Mouse (Mus musculus): ENCODE measurements around the gene Lamtor2. TPM values are rescaled to one million over a fixed set of nuclear protein-coding genes. Genes with fewer than 3 reads are reported as not detected.

Lamtor2 gene
- polyA plus RNA-seq, 1 experiment from 2014 or later: 86.9 TPM

DNA sequence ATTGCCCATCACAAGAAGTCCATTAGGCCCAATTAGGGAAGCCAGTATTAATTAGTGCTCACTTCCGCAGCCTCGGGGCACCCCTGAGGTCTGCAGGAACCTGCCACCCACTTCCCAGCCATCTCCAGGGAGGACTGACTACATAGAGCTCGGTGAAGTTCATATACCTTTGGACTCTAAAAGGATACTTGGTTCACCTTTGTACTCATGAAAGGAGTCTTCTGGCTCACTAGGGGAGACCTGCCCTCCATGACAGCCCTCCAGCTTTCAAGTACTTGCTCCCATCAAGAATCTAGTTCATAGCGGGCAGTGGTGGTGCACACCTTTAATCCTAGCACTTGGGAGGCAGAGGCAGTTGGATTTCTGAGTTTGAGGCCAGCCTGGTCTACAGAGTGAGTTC is 34.5 kb downstream of the Lamtor2 start:
- H3K4me2 ChIP-seq: no peak overlapping the region
- ATAC-seq (replicated peaks; ENCODE audit: insufficient number of reproducible peaks, low FRiP score, low TSS enrichment): no peak
- no peak overlapping the region for H3K9ac ChIP-seq (ENCODE audit: low read depth, low read length)
- H3K4me1 ChIP-seq (ENCODE audit: control insufficient read depth, insufficient read depth, low read length): peaks cover 4% of the 10 kb centered on the region
- no peaks in the 10 kb centered on the region for H3K27me3 ChIP-seq (ENCODE audit: control insufficient read depth, insufficient read depth, low read length)
- no peak overlapping the region for H3K27ac ChIP-seq (ENCODE audit: low read depth, low read length)
- H3K9me3 ChIP-seq (replicated peaks; ENCODE audit: control insufficient read depth, low read length): no peaks in the 10 kb centered on the region
- H3K36me3 ChIP-seq (ENCODE audit: control insufficient read depth, insufficient read depth, low read length): peaks cover 2% of the 10 kb centered on the region; the same call in 1 of the 2 replicates
- WGBS (ENCODE audit: insufficient replicate concordance): 79% methylated on average over 4 of the region's 4 CpGs
- H3K4me3 ChIP-seq (ENCODE audit: low read depth, low read length): no peak overlapping the region

DNA sequence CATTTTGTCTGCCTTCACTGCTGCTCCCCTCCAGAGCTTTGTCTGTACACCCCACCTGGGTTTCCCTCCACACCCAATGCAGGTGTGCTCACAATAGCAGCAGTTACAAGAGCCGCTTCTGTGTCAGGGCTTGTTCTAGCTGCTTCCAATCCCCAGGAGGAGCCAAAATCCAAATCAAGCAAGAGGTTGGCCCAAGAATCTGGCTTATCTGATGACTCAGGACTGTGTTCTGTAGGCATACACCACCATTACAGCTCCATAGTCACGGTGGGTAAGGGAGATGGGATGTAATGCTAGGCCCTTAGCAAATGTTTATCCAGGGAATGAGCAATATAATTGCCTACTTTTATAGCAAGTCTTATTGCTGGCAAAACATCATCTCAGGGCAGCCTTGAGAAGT is 36.5 kb downstream of the Lamtor2 start:
- no peak overlapping the region for H3K4me3 ChIP-seq (ENCODE audit: low read depth, low read length)
- 79% methylated on average over 2 of the region's 2 CpGs for WGBS (ENCODE audit: insufficient replicate concordance)

DNA sequence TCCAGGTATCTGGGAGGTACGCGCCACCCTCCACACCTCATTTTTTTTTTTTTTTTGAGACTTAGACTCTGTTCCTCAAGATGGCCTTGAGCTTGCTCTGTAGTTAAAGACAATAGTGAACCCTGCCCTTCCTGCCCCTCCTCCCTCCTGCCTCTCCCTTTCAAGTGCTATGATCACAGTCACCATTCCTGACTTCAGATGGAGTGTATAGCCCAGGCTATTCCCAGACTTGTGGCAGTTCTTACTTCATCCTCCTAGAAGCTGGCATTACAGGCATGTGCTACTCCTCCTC is 37.8 kb downstream of the Lamtor2 start:
- Histone ChIP-seq H3K36me3 (ENCODE audit: control insufficient read depth, insufficient read depth, low read length) (no peaks in the 10 kb centered on the region), H3K4me1 (ENCODE audit: control insufficient read depth, insufficient read depth, low read length) (peaks cover 25% of the 10 kb centered on the region), H3K27ac (ENCODE audit: low read depth, low read length) (no peak overlapping the region), H3K4me2 (no peak overlapping the region), H3K9ac (ENCODE audit: low read depth, low read length) (no peak overlapping the region), H3K9me3 (replicated peaks; ENCODE audit: control insufficient read depth, low read length) (no peaks in the 10 kb centered on the region), H3K27me3 (ENCODE audit: control insufficient read depth, insufficient read depth, low read length) (no peaks in the 10 kb centered on the region), H3K4me3 (ENCODE audit: low read depth, low read length) (no peak overlapping the region)
- ATAC-seq (replicated peaks; ENCODE audit: insufficient number of reproducible peaks, low FRiP score, low TSS enrichment): no peak
- WGBS (ENCODE audit: insufficient replicate concordance): 91% methylated on average over 2 of the region's 2 CpGs

More for the DNA sequence above, 36.5 kb downstream of the Lamtor2 start:
- H3K9me3 ChIP-seq (replicated peaks; ENCODE audit: control insufficient read depth, low read length): no peaks in the 10 kb centered on the region
- no peak overlapping the region for H3K4me2 ChIP-seq
- no peak overlapping the region for H3K9ac ChIP-seq (ENCODE audit: low read depth, low read length)
- H3K4me1 ChIP-seq (ENCODE audit: control insufficient read depth, insufficient read depth, low read length): peaks cover 22% of the 10 kb centered on the region
- ATAC-seq (replicated peaks; ENCODE audit: insufficient number of reproducible peaks, low FRiP score, low TSS enrichment): no peak
- H3K27me3 ChIP-seq (ENCODE audit: control insufficient read depth, insufficient read depth, low read length): no peaks in the 10 kb centered on the region
- no peaks in the 10 kb centered on the region for H3K36me3 ChIP-seq (ENCODE audit: control insufficient read depth, insufficient read depth, low read length)
- H3K27ac ChIP-seq (ENCODE audit: low read depth, low read length): no peak overlapping the region

DNA sequence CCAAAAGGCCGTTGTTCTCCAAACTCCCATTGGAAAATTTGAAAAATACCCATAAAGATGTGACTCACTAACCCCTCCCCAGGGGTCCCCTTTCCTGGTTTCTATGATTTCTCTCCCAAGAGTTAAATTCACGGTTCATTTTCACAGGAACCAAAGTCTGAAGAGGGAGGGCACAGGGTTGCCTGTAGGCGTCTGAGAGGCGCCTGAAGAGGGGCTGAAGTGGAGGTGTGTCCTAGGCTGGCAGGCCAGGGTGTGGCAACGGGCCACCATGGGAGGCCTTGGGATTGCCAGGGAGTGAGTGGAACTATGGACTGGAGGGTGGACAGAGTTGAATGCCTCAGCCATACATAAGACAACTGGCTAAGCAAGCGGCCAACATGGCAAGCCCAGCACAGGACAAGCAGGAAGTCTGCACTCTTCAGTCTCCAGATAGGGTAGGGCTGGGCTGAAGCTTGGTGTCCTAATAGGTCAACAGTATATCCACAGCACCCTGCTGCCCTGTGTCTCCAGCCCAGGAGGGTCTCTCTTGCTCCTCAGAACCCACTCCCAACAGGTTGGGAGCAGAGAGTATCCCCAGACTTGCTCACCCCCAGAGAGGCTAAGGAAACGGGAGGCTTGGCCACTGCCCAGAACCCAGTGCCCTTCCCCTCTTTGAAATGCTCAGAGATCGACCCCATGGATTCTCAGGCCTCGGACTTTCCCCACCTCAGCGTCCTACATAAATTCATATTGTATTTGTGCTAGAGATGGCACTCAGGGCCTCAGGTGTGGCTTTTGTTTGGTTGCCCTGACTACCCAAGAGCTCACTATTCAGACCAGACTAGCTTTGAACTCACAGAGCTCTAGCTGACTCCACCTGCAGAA is 38.4 kb downstream of the Lamtor2 start:
- H3K9me3 ChIP-seq (replicated peaks; ENCODE audit: control insufficient read depth, low read length): no peaks in the 10 kb centered on the region
- WGBS (ENCODE audit: insufficient replicate concordance): 68% methylated on average over 10 of the region's 10 CpGs
- no peak overlapping the region for H3K9ac ChIP-seq (ENCODE audit: low read depth, low read length)
- no peaks in the 10 kb centered on the region for H3K27me3 ChIP-seq (ENCODE audit: control insufficient read depth, insufficient read depth, low read length)
- peaks cover 26% of the 10 kb centered on the region for H3K4me1 ChIP-seq (ENCODE audit: control insufficient read depth, insufficient read depth, low read length)
- H3K36me3 ChIP-seq (ENCODE audit: control insufficient read depth, insufficient read depth, low read length): no peaks in the 10 kb centered on the region
- no peak overlapping the region for H3K27ac ChIP-seq (ENCODE audit: low read depth, low read length)
- no peak overlapping the region for H3K4me2 ChIP-seq
- no peak overlapping the region for H3K4me3 ChIP-seq (ENCODE audit: low read depth, low read length)
- no peak; the same call in 1 of the 2 replicates for ATAC-seq (replicated peaks; ENCODE audit: insufficient number of reproducible peaks, low FRiP score, low TSS enrichment)

DNA sequence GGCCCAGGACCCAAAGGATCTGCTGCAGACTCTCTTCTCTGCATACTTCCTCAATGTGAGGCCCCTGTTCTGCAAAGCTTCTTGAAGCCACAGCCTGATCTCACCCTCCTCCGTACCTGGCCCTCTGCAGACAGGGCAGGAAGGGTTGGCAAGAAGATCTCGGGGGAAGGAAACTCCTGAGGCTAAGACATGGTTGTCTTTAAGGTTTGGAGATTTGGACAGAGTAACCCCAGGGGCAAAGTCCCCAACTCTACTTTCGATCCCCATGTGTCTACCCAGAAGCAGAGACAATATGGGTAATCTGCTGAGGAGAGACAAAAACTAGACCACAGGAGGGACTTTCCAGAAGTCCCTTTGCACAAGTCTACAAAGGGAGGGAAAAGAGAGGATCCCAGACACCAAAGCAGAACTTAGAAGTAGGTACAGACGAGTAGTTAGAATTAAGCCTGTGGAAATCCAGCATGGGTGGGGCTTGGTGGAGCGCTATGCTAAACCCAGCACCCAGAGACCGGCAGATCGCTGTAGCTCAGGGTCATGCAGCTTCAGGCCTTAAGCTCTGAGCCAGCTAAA is 39.2 kb downstream of the Lamtor2 start:
- Histone ChIP-seq H3K4me2 (no peak overlapping the region), H3K27me3 (ENCODE audit: control insufficient read depth, insufficient read depth, low read length) (no peaks in the 10 kb centered on the region), H3K4me1 (ENCODE audit: control insufficient read depth, insufficient read depth, low read length) (peaks cover 30% of the 10 kb centered on the region), H3K9me3 (replicated peaks; ENCODE audit: control insufficient read depth, low read length) (no peaks in the 10 kb centered on the region), H3K4me3 (ENCODE audit: low read depth, low read length) (no peak overlapping the region), H3K9ac (ENCODE audit: low read depth, low read length) (no peak overlapping the region), H3K36me3 (ENCODE audit: control insufficient read depth, insufficient read depth, low read length) (no peaks in the 10 kb centered on the region), H3K27ac (ENCODE audit: low read depth, low read length) (no peak overlapping the region)
- ATAC-seq (replicated peaks; ENCODE audit: insufficient number of reproducible peaks, low FRiP score, low TSS enrichment): no peak
- WGBS (ENCODE audit: insufficient replicate concordance): 81% methylated on average over 7 of the region's 7 CpGs

DNA sequence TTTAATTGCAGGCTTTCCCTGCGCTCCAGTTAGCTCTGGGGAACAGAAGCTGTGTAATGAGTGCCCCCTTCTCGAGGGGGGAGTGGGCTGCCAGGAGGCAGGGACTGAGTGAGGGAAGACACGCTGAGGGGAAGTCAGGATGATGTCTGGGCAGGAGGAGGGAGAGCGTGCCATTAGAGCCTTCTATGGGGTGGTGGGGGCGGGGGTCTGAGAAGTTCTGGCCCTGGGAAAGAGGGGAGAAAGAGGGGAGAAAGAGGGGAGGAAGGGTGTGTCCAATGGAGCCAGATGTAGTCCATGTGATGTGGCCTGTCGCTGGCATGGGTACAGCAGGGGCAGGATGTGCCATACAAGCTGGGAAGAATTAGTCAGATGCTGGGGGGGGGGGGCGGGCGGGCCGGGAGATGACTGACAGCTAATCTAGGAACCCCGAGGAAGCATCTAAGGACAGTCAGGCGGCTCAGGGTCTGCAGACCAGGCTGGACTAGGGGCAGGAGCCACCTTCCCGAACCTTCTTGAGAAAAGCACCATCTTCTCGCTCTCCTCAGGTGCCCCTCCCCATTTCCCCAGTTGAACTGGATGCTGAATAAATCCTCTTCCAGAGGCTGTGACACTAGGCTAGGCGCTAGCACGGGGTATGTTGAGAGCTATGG is 39.9 kb downstream of the Lamtor2 start:
- Histone ChIP-seq H3K9me3 (replicated peaks; ENCODE audit: control insufficient read depth, low read length) (no peaks in the 10 kb centered on the region), H3K4me3 (ENCODE audit: low read depth, low read length) (no peak overlapping the region), H3K27me3 (ENCODE audit: control insufficient read depth, insufficient read depth, low read length) (no peaks in the 10 kb centered on the region), H3K4me2 (no peak overlapping the region), H3K27ac (ENCODE audit: low read depth, low read length) (peak overlapping the region; percentile 60), H3K4me1 (ENCODE audit: control insufficient read depth, insufficient read depth, low read length) (peaks cover 30% of the 10 kb centered on the region), H3K36me3 (ENCODE audit: control insufficient read depth, insufficient read depth, low read length) (no peaks in the 10 kb centered on the region), H3K9ac (ENCODE audit: low read depth, low read length) (no peak overlapping the region; the same call in 1 of the 2 replicates)
- WGBS (ENCODE audit: insufficient replicate concordance): 40% methylated on average over 12 of the region's 15 CpGs
- no peak for ATAC-seq (replicated peaks; ENCODE audit: insufficient number of reproducible peaks, low FRiP score, low TSS enrichment)

DNA sequence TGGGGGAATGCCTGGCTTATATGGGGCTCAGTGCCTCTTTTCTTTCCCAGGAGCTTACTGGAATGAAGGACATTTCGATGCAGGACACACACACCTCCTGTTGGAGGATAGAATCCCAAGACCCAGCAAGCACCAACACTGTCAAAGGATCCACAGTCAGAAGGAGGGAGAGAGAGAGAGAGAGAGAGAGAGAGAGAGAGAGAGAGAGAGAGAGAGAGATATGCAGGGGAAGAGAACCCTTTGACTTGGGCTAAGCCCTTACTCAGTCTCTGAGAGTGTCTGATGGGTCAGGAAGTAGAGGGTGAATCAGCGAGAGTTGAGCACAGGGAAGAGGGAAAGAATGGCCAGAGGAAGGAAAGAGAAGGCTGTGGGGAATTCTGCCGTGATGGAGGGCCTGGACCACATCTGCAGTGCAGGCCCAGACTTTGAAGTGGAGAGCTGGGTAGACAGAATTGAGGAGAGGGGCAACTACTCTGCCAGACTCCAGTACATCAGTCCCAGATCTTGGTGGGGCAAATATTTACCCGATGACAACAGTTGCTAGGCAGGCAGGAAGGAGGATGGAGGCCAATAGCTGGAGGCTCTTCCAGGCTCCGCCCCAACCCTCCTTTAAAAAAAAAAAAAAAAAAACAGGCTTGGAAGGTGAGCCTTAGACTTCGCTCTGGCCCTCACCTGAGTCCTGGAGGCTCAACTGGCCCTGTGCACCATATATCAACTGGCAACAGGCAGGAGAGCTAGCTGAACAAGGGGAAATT is 40.6 kb downstream of the Lamtor2 start:
- no peak overlapping the region for H3K4me3 ChIP-seq (ENCODE audit: low read depth, low read length)
- 36% methylated on average over 6 of the region's 6 CpGs for WGBS (ENCODE audit: insufficient replicate concordance)
- H3K9me3 ChIP-seq (replicated peaks; ENCODE audit: control insufficient read depth, low read length): no peaks in the 10 kb centered on the region
- H3K4me1 ChIP-seq (ENCODE audit: control insufficient read depth, insufficient read depth, low read length): peaks cover 30% of the 10 kb centered on the region
- H3K27me3 ChIP-seq (ENCODE audit: control insufficient read depth, insufficient read depth, low read length): no peaks in the 10 kb centered on the region
- no peaks in the 10 kb centered on the region for H3K36me3 ChIP-seq (ENCODE audit: control insufficient read depth, insufficient read depth, low read length)
- ATAC-seq (replicated peaks; ENCODE audit: insufficient number of reproducible peaks, low FRiP score, low TSS enrichment): no peak
- no peak overlapping the region for H3K4me2 ChIP-seq
- H3K27ac ChIP-seq (ENCODE audit: low read depth, low read length): peak overlapping the region; percentile 60
- peak overlapping the region; percentile 22; the same call in 1 of the 2 replicates for H3K9ac ChIP-seq (ENCODE audit: low read depth, low read length)

DNA sequence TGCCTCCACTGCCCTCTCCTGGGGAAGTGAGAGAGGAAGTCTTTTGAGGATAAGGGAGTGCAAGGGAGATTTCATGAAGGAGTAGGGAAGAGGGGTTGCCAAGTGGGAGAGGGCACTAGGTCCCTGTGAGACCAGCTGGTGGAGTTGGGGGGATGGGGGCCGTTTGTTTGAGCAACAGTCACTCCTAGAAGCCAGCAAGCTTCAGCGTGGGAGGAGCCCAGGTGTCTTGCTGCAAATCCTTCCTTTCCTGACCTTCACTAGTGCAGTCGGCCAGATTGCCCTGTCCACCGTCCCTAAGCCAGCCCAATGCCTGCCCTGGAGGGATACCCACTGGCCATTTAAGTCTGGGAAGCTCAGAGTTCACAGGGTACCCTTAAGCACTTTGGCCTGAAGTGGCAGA is 41.3 kb downstream of the Lamtor2 start:
- no peak for ATAC-seq (replicated peaks; ENCODE audit: insufficient number of reproducible peaks, low FRiP score, low TSS enrichment)
- peaks cover 32% of the 10 kb centered on the region for H3K4me1 ChIP-seq (ENCODE audit: control insufficient read depth, insufficient read depth, low read length)

More for the DNA sequence above, 41.3 kb downstream of the Lamtor2 start:
- H3K27me3 ChIP-seq (ENCODE audit: control insufficient read depth, insufficient read depth, low read length): no peaks in the 10 kb centered on the region
- no peak overlapping the region for H3K4me3 ChIP-seq (ENCODE audit: low read depth, low read length)
- H3K9me3 ChIP-seq (replicated peaks; ENCODE audit: control insufficient read depth, low read length): no peaks in the 10 kb centered on the region
- H3K9ac ChIP-seq (ENCODE audit: low read depth, low read length): no peak overlapping the region; the same call in 1 of the 2 replicates
- no peak overlapping the region for H3K4me2 ChIP-seq
- H3K27ac ChIP-seq (ENCODE audit: low read depth, low read length): no peak overlapping the region
- no peaks in the 10 kb centered on the region for H3K36me3 ChIP-seq (ENCODE audit: control insufficient read depth, insufficient read depth, low read length)
- WGBS (ENCODE audit: insufficient replicate concordance): 49% methylated on average over 4 of the region's 4 CpGs
